ENCODE assay signal across 16 mouse cellular contexts in the genomic region with DNA sequence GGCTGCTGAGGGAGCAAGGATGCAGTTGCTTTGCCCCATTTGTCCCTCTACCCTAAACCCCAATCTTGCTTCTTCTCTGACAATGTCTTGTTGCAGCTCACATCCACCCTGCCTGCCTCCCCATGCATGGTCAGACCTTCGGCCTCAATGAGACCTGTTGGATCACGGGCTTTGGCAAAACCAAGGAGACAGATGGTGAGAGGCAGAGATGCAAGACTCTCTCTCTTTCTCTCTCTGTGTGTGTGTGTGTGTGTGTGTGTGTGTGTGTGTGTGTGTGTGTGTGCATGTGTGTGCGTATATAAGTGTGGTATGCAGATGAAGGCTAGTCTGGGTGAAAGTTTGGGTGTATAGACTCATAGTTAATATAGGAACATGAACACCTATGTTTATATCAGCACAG.
"Had no signal": no experiment of that assay in that cellular context is flagged by ENCODE, and none has a peak within 500 bp of the region (broad histone marks: within the 10 kb centered on the region; RNA-seq: fewer than 3 reads in every experiment).

No protein-coding gene starts in this region.

- DNase-seq: heart, postnatal 10 days; heart, postnatal 14 days; heart, postnatal 36 days; heart, postnatal 4 days; kidney, adult 11 months; kidney, adult 18-20 months; kidney, adult 2 months; kidney, adult 8-10 months; kidney, adult 9 months; kidney, postnatal 10 days; kidney, postnatal 14 days; kidney, postnatal 25 days; kidney, postnatal 36 days; kidney, postnatal 4 days; layer of hippocampus, adult 9-11 months; layer of hippocampus, postnatal 36 days had no signal
